Mouse (Mus musculus) heart, embryonic 13.5 days (tissue): ENCODE measurements at regions not wholly inside any gene's neighbourhood (a gene's known extent, or its start where the extent isn't known, plus 50 kb on each side); places are given as distances from the start of the nearest gene placed in this dataset.

Source experiments
- ATAC-seq: fragments of 200-750 bp; cut with Nextera tagmentation; 2 replicates; pipeline ENCODE4 v1.8.0; 2017; ENCODE audit warnings: moderate TSS enrichment; ENCODE audit not compliant: insufficient number of reproducible peaks, low FRiP score, low TSS enrichment; ENCODE audit errors: extremely low read depth
- H3K27ac ChIP-seq: fragments of 300-500 bp; sonication (generic); replicated peaks from 2 replicates; pipeline ENCODE4 v1.5.1; 2015; ENCODE audit warnings: moderate library complexity, mild to moderate bottlenecking, inconsistent platforms
- H3K27me3 ChIP-seq: fragments of 300-500 bp; sonication (generic); replicated peaks from 2 replicates; pipeline ENCODE4 v1.6.1; 2015; ENCODE audit warnings: mild to moderate bottlenecking, inconsistent platforms
- H3K36me3 ChIP-seq: fragments of 300-500 bp; sonication (generic); 2 replicates; pipeline ENCODE4 v1.6.1; 2015; ENCODE audit warnings: mild to moderate bottlenecking, inconsistent platforms
- H3K4me1 ChIP-seq: fragments of 300-500 bp; sonication (generic); 2 replicates; pipeline ENCODE4 v1.6.1; 2015; ENCODE audit warnings: inconsistent platforms
- H3K4me2 ChIP-seq: fragments of 300-500 bp; sonication (generic); 2 replicates; pipeline ENCODE4 v1.6.1; 2015; ENCODE audit warnings: inconsistent platforms, mild to moderate bottlenecking, moderate library complexity
- H3K4me3 ChIP-seq: fragments of 300-500 bp; sonication (generic); 2 replicates; pipeline ENCODE4 v1.5.1; 2015; ENCODE audit warnings: moderate library complexity, mild to moderate bottlenecking, inconsistent platforms
- H3K9ac ChIP-seq: fragments of 300-500 bp; sonication (generic); 2 replicates; pipeline ENCODE4 v1.6.1; 2015; ENCODE audit warnings: inconsistent platforms, mild to moderate bottlenecking, moderate library complexity
- H3K9me3 ChIP-seq: fragments of 300-500 bp; sonication (generic); 2 replicates; pipeline ENCODE4 v1.6.1; 2016; ENCODE audit warnings: inconsistent platforms
- WGBS: fragments of 180-500 bp; shearing (Covaris S2); methylation state at CpG from one replicate; pipeline ENCODE4 v1.1.7; 2015; ENCODE audit warnings: mixed read lengths; 5-methylcytosine and 5-hydroxymethylcytosine counted together

DNA sequence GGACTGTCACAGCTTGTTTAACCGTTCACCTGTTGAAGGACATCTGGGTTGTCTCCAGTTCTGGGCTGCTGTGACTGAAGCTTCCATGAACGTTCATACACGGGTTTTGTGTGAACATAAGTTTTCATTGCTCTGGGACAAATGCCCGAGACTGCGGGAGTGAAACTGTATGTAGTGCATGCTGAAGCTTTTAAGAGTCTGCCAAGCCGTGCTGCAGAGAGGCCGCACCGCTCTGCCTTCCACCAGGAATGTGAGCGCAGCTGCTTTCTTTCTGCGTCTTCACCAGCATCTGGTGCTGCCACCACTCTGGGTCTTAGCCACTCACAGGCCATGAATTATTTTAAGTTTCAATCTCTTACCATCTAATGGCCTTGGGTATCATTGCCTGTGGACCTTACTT lies 232.8 kb downstream of the Tgfb2 start:
- no peak overlapping the region for H3K4me2 ChIP-seq
- H3K27ac ChIP-seq, result no peak overlapping the region
- no peak for ATAC-seq
- H3K4me1 ChIP-seq, result no peaks in the 10 kb centered on the region
- H3K4me3 ChIP-seq, result no peak overlapping the region
- no peak overlapping the region for H3K9ac ChIP-seq
- H3K9me3 ChIP-seq, result no peaks in the 10 kb centered on the region
- no peaks in the 10 kb centered on the region for H3K36me3 ChIP-seq
- 64% methylated on average over 10 of the region's 10 CpGs for WGBS
- no peaks in the 10 kb centered on the region for H3K27me3 ChIP-seq

DNA sequence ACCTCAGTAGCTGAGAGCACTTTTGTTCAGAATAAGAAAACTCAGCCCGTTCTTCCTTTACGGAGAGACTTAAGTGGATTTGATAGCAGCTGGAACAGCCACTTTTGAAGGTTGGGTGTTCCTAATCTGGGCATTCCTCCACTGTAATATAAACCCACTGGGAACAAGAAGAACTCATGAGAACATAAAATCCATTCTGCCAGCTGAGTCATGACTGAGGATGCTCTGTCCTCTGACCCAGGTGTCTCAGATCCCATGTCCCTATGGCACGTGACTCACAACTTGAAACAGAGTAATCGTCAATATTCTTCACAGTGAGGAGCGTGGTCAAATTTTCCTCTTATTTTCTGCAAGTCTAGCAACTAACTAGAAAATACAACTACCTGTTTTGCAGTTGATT lies 240.3 kb downstream of the Tgfb2 start:
- 86% methylated on average over 5 of the region's 5 CpGs for WGBS
- Histone ChIP-seq H3K4me1 (no peaks in the 10 kb centered on the region), H3K9ac (no peak overlapping the region), H3K4me3 (no peak overlapping the region), H3K27me3 (no peaks in the 10 kb centered on the region), H3K36me3 (no peaks in the 10 kb centered on the region), H3K27ac (no peak overlapping the region), H3K4me2 (no peak overlapping the region), H3K9me3 (no peaks in the 10 kb centered on the region)
- ATAC-seq, result no peak

DNA sequence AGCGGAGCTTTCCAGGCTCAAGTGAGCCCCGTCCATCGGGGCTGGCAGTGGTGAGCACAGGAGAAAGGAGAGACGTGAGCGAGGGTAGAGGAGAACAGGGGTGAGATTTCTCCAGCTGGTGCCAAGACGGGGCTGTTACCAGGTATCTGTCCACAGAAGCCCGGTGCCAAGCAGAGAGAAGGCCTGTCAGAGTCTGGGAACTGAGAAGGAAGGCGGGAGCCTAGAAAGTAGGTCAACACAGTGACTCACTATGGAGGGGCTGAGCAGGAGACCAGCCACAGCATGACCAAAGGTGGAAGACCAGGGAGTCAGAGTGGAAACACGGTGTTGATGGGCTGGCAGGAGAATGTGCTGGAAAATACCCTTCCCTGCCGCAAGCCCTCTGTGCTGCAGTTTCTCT lies 245.0 kb downstream of the Tgfb2 start:
- Histone ChIP-seq H3K36me3 (no peaks in the 10 kb centered on the region), H3K4me3 (no peak overlapping the region), H3K27ac (no peak overlapping the region), H3K4me1 (peaks cover 8% of the 10 kb centered on the region), H3K27me3 (no peaks in the 10 kb centered on the region), H3K9ac (no peak overlapping the region), H3K4me2 (no peak overlapping the region), H3K9me3 (no peaks in the 10 kb centered on the region)
- 65% methylated on average over 10 of the region's 10 CpGs for WGBS
- ATAC-seq, result no peak

DNA sequence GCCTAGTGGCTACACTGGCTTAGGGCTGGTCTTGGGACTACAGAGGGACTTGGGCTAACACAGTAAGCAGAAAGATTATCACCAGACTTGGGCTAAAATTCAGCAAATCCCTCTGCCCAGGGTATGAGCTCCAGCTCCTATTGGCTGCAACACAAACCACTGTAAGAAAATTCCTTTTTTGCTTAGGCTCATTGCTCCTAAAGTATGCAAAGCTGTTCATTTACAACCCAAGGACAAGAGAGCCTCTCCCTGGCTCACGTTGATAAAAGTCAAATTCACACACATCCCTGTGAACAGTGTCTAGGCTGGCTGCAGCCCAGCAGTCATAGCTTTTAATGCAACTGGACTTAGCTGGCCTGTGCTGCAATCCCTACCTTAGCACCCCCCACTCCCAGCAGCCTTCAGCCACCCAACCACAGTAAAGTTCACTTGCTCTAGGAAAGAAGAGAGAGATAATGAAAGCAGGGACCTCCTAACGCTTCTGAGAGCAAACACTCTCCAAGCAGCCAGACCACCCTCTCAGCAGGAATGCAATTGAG lies 247.6 kb downstream of the Tgfb2 start:
- H3K36me3 ChIP-seq, result no peaks in the 10 kb centered on the region
- H3K4me3 ChIP-seq, result no peak overlapping the region

DNA sequence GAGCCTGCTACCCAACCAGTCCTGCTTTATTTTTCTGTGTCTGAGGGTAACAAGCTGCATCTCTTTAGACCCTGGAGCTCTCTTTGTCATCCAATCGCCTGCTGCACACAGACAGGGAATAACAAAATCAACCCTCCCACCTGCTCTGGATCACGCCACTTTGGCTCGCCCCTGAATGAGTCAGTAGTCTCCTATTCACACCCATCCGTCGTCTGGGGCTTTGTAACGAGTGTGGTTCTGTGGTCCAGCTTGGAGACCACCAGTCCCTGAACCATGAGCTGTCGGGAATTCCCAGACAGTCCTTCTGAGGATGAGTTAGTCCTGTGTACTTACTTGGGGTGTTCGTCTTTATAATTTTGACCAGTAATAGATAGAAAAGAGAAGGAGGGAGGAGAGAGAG lies 248.7 kb downstream of the Tgfb2 start:
- no peaks in the 10 kb centered on the region for H3K27me3 ChIP-seq
- no peak for ATAC-seq
- no peak overlapping the region for H3K9ac ChIP-seq
- no peaks in the 10 kb centered on the region for H3K36me3 ChIP-seq
- WGBS, result 76% methylated on average over 8 of the region's 8 CpGs
- H3K4me2 ChIP-seq, result no peak overlapping the region
- H3K27ac ChIP-seq, result no peak overlapping the region
- H3K4me3 ChIP-seq, result no peak overlapping the region
- peaks cover 8% of the 10 kb centered on the region for H3K4me1 ChIP-seq
- H3K9me3 ChIP-seq, result no peaks in the 10 kb centered on the region

More for the DNA sequence above, 247.6 kb downstream of the Tgfb2 start:
- no peaks in the 10 kb centered on the region for H3K27me3 ChIP-seq
- H3K4me2 ChIP-seq, result no peak overlapping the region
- peaks cover 8% of the 10 kb centered on the region for H3K4me1 ChIP-seq
- no peak for ATAC-seq
- no peak overlapping the region for H3K27ac ChIP-seq
- 5% methylated on average over 2 of the region's 2 CpGs for WGBS
- H3K9me3 ChIP-seq, result no peaks in the 10 kb centered on the region
- no peak overlapping the region for H3K9ac ChIP-seq

DNA sequence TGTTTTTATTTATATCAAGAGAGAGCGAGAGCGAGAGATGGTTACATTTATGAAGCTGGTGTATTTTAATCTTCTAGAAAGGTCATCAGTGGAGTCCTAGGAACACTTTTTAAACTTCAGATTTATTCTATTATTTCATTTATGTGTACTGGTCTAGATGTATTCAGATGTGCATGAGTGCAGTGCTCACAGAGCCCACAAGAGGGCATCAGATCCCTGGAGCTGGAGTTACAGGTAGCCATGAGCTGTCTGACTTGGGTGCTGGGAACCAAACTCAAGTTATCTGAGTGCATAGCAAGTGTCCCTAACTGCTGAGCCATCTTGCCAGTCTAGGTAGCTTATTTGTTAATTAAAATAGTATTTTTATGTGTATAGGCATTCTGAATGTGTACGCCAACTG lies 249.7 kb downstream of the Tgfb2 start:
- ATAC-seq, result no peak
- H3K4me1 ChIP-seq, result peaks cover 8% of the 10 kb centered on the region
- H3K27ac ChIP-seq, result no peak overlapping the region
- no peak overlapping the region for H3K4me2 ChIP-seq
- H3K27me3 ChIP-seq, result no peaks in the 10 kb centered on the region
- H3K4me3 ChIP-seq, result no peak overlapping the region
- no peaks in the 10 kb centered on the region for H3K9me3 ChIP-seq
- H3K36me3 ChIP-seq, result no peaks in the 10 kb centered on the region
- WGBS, result 94% methylated on average over 3 of the region's 3 CpGs
- no peak overlapping the region for H3K9ac ChIP-seq

DNA sequence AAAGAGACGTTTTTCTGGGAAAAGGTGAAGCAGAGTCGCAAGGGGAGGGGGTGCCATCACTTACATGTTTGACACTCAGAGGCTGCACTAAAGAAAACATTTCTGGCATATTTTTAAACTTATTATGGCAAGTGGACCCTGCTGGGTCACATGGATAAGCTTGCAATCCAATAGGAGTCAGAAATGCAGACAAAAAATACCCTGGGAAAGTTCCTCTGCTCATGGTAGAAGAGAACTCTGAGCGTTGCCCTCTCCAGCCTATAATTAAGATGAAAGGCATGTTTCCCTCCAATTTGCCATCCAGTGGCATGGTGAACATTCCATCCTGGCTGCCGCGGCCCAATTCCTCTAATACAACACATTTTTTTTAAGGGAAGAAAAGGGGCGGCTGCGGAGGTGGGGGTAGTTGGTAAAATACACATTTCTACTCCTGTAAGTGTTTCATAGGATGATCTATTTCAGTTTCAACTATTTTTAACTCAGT lies 250.6 kb downstream of the Tgfb2 start:
- 73% methylated on average over 7 of the region's 7 CpGs for WGBS
- no peak for ATAC-seq
- no peaks in the 10 kb centered on the region for H3K9me3 ChIP-seq
- H3K9ac ChIP-seq, result no peak overlapping the region
- H3K4me1 ChIP-seq, result peaks cover 8% of the 10 kb centered on the region
- H3K27ac ChIP-seq, result no peak overlapping the region
- H3K36me3 ChIP-seq, result no peaks in the 10 kb centered on the region
- H3K27me3 ChIP-seq, result no peaks in the 10 kb centered on the region
- H3K4me2 ChIP-seq, result no peak overlapping the region
- no peak overlapping the region for H3K4me3 ChIP-seq

DNA sequence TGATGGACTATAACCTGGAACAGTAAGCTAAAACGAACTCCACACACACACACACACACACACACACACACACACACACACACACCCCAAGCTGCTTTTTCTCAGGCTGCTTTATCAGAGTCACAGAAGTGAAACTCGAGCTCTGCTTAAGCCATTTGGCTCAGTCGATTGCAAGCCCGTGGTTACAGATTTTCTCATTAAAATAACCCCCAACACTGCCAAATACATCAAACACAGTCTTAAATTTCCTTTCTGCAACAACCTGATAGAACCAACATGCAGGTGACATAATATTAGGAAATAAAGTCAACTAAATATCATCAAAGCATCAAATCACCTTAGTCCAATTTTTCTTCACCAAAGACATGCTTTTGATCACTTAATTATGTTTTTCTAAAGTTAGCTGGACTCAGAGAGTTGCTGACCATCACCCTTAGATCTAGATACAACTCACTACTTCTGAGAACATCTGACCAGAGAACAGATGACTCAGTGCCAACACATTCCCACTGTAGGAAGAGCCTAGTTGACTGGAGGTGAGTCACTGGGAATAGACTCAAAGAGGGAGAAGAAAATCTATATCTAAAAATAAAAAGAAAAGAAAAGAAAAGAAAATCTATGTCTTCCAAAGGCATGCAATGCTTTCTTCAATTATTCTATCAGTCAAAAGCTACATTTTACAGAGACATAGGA lies 251.2 kb downstream of the Tgfb2 start:
- H3K4me2 ChIP-seq, result no peak overlapping the region
- H3K27me3 ChIP-seq, result no peaks in the 10 kb centered on the region
- H3K4me3 ChIP-seq, result no peak overlapping the region
- WGBS, result 33% methylated on average over 4 of the region's 4 CpGs
- H3K36me3 ChIP-seq, result no peaks in the 10 kb centered on the region
- H3K27ac ChIP-seq, result no peak overlapping the region
- no peaks in the 10 kb centered on the region for H3K9me3 ChIP-seq
- H3K9ac ChIP-seq, result no peak overlapping the region
- peaks cover 8% of the 10 kb centered on the region for H3K4me1 ChIP-seq
- ATAC-seq, result no peak

DNA sequence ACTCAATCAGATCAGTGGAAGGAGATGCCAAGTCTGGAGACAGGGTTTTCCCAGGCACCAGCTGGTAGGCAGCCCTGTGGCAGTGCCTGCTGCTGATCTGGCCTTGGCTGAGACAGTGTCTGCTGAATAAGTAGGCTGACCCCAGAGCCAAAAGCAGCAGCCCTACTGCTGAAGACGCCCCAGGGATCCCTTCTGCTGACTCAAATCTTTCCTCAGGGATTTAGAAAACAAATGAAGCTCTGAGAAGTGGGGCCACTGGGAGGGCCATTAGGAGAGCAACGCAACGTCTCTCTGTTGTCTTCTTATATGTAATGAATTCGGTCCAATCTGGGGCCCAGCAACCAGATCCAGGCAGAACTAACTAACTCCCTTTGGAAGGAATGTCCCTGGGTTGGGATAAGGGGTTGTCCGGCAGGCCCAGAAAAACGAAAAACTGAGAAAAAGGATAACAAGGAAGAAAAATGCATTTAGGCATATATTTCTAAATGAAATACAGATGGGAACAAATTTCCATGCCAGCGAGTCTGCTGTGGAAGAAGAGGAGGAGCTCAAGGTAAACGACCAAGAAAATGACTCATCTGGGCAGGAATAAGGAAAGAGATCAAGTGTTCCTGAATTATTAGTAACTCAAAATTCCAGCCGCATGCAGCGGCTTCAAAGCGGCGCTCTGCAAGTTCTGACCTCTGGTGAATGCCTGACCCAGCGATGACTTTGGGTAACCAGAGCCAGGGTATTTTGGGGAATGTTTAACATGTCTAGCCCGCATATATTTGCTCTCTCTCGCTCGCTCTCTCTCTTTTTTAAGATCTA lies 256.7 kb downstream of the Tgfb2 start:
- no peak overlapping the region for H3K4me3 ChIP-seq
- 0 out of 2 replicates have a peak overlapping the region, but pooled peaks have one; percentile 4 for H3K27ac ChIP-seq
- no peaks in the 10 kb centered on the region for H3K9me3 ChIP-seq
- 57% methylated on average over 16 of the region's 16 CpGs for WGBS
- H3K36me3 ChIP-seq, result no peaks in the 10 kb centered on the region
- no peak for ATAC-seq
- peaks cover 24% of the 10 kb centered on the region for H3K4me1 ChIP-seq
- H3K9ac ChIP-seq, result no peak overlapping the region
- H3K4me2 ChIP-seq, result no peak overlapping the region
- peaks cover 4% of the 10 kb centered on the region; the same call in 1 of the 2 replicates for H3K27me3 ChIP-seq

DNA sequence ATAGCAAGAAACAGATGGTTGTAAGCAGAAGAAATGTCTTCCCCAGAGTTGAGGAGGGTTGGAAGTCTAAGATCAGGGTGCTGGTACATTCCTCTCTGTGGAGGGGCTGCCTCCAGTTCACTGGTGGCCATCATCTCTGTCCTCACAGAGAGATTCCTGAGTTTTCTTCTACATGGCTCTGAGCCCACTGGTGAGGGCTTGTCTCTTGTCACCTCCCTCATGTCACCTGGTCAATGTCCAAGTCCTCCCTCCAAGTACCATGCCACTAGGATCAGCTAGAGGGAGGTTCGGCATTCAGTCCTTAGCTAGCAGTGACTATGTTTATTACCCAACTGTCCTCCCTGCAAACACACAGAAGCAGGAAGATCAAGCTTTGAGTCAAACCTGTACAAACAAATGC lies 258.3 kb downstream of the Tgfb2 start:
- ATAC-seq, result no peak
- WGBS, result 35% methylated on average over 1 of the region's 1 CpGs

DNA sequence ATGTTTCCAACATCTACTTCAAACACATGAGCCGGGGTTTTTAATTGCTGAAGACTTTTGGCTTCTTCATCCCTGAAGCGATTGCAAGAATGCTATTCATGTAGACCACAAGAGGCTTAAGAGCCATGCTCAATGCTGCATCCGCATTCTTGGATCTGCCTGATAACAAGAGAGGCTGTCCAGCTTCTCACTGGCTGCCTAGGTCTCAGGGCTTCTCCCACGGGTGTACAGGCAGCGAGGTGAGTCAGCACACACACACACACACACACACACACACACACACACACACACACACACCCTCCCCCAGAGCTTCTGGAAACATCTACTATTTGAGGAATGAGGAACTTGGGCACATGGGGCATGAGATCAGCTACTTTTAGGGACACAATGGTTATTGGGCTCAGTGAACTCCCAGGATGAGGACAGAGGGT lies 261.1 kb downstream of the Tgfb2 start:
- no peak for ATAC-seq
- H3K9ac ChIP-seq, result no peak overlapping the region
- no peaks in the 10 kb centered on the region for H3K36me3 ChIP-seq
- peak overlapping the region; percentile 45; the same call in 1 of the 2 replicates for H3K27ac ChIP-seq
- H3K27me3 ChIP-seq, result peaks cover 4% of the 10 kb centered on the region; the same call in 1 of the 2 replicates
- H3K4me1 ChIP-seq, result peaks cover 27% of the 10 kb centered on the region
- WGBS, result 21% methylated on average over 5 of the region's 5 CpGs
- no peak overlapping the region for H3K4me3 ChIP-seq
- H3K4me2 ChIP-seq, result peak overlapping the region; percentile 38
- H3K9me3 ChIP-seq, result no peaks in the 10 kb centered on the region

More for the DNA sequence above, 258.3 kb downstream of the Tgfb2 start:
- Histone ChIP-seq H3K4me2 (no peak overlapping the region), H3K9me3 (no peaks in the 10 kb centered on the region), H3K9ac (no peak overlapping the region), H3K27ac (no peak overlapping the region), H3K27me3 (peaks cover 4% of the 10 kb centered on the region; the same call in 1 of the 2 replicates), H3K4me1 (peaks cover 27% of the 10 kb centered on the region), H3K4me3 (no peak overlapping the region), H3K36me3 (no peaks in the 10 kb centered on the region)
